Mouse (Mus musculus) embryonic facial prominence, embryonic 11.5 days (tissue): ENCODE results near the gene Crtc1. TPM values are rescaled to one million over a fixed set of nuclear protein-coding genes. Genes with fewer than 3 reads are reported as not detected.

Source experiments
- ATAC-seq: fragments of 200-750 bp; cut with Nextera tagmentation; replicated peaks from 2 replicates; pipeline ENCODE4 v1.8.0; 2017; ENCODE audit warnings: low read depth; ENCODE audit not compliant: insufficient number of reproducible peaks, low FRiP score, low TSS enrichment
- DNase-seq: peaks from one replicate; pipeline ENCODE4 v3.0.0-alpha.2; 2015; ENCODE audit warnings: low spot score
- H3K27ac ChIP-seq: fragments of 300-500 bp; sonication (generic); replicated peaks from 2 replicates; pipeline ENCODE4 v1.5.1; 2014; ENCODE audit warnings: mild to moderate bottlenecking, low read depth, low read length, control low read depth
- H3K27me3 ChIP-seq: fragments of 300-500 bp; sonication (generic); 2 replicates; pipeline ENCODE4 v1.6.1; 2014; ENCODE audit warnings: mild to moderate bottlenecking, low read length, moderate library complexity, mixed read lengths; ENCODE audit not compliant: control insufficient read depth, insufficient read depth
- H3K36me3 ChIP-seq: fragments of 300-500 bp; sonication (generic); replicated peaks from 2 replicates; pipeline ENCODE4 v1.6.1; 2014; ENCODE audit warnings: low read depth, mild to moderate bottlenecking, low read length, moderate library complexity, mixed read lengths; ENCODE audit not compliant: control insufficient read depth, insufficient read depth
- H3K4me1 ChIP-seq: fragments of 300-500 bp; sonication (generic); 2 replicates; pipeline ENCODE4 v1.6.1; 2014; ENCODE audit warnings: low read length, mixed read lengths; ENCODE audit not compliant: control insufficient read depth, insufficient read depth
- H3K4me2 ChIP-seq: fragments of 300-500 bp; sonication (generic); 2 replicates; pipeline ENCODE4 v1.6.1; 2014; ENCODE audit warnings: low read depth, mild to moderate bottlenecking, control low read depth, low read length, moderate library complexity
- H3K4me3 ChIP-seq: fragments of 300-500 bp; sonication (generic); 2 replicates; pipeline ENCODE4 v1.5.1; 2014; ENCODE audit warnings: low read depth, low read length, control low read depth
- H3K9ac ChIP-seq: fragments of 300-500 bp; sonication (generic); replicated peaks from 2 replicates; pipeline ENCODE4 v1.6.1; 2014; ENCODE audit warnings: mild to moderate bottlenecking, control low read depth, low read length
- H3K9me3 ChIP-seq: fragments of 300-500 bp; sonication (generic); replicated peaks from 2 replicates; pipeline ENCODE4 v1.6.1; 2016; ENCODE audit warnings: mild to moderate bottlenecking, low read length, inconsistent platforms, mixed read lengths; ENCODE audit not compliant: control insufficient read depth
- WGBS: fragments of 180-500 bp; shearing (Covaris S2); extraction: QIAGEN DNeasy Blood & Tissue Kit; methylation state at CpG from one replicate; pipeline ENCODE4 v1.1.7; 2014; 5-methylcytosine and 5-hydroxymethylcytosine counted together
- polyA plus RNA-seq: library from polyadenylated mRNA; unstranded; fragments of >200 nt; fragmentation: Nextera tagmentation; extraction: Ambion mirVana; gene quantifications from 2 replicates; pipeline ENCODE4 v1.2.1, GENCODE M21; 2014

The Crtc1 gene
- polyA plus RNA-seq, 1 experiment from 2014 or later: 10.2 TPM

DNA sequence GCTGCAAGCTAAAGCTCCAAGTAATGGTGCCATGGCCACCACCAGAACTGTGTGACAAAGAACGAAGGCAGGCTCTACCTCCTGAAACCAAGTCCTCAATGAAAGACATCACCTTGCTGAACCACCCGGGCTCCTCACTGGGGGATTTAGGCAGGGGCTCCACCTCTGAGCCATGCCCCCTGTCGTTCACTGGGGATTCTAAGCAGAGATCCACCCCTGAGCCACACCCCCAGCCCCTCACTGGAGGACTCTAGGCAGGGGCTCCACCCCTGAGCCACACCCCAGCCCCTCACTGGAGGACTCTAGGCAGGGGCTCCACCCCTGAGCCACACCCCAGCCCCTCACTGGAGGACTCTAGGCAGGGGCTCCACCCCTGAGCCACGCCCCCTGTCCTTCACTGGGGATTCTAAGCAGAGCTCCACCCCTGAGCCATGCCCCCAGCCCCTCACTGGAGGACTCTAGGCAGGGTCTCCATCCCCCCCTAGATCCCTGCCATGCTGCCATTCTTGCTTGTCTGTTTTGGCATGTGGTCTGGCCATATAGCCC lies 6.3 kb downstream of the Crtc1 start:
- H3K4me1 ChIP-seq: no peaks in the 10 kb centered on the region; the same call in 1 of the 2 replicates
- H3K9me3 ChIP-seq: no peaks in the 10 kb centered on the region
- no peaks in the 10 kb centered on the region for H3K36me3 ChIP-seq
- 42% methylated on average over 4 of the region's 4 CpGs for WGBS
- ATAC-seq: no peak
- no peaks in the 10 kb centered on the region for H3K27me3 ChIP-seq
- H3K27ac ChIP-seq: no peak overlapping the region
- DNase-seq: no peak
- H3K4me3 ChIP-seq: no peak overlapping the region
- H3K4me2 ChIP-seq: no peak overlapping the region
- H3K9ac ChIP-seq: no peak overlapping the region

GRCm38 (mm10) chr8:70431213-70431612 lies 8.2 kb downstream of the Crtc1 start:
- no peaks in the 10 kb centered on the region for H3K27me3 ChIP-seq
- ATAC-seq: no peak
- no peaks in the 10 kb centered on the region for H3K36me3 ChIP-seq
- no peaks in the 10 kb centered on the region; the same call in 1 of the 2 replicates for H3K4me1 ChIP-seq
- no peak overlapping the region for H3K27ac ChIP-seq
- H3K9ac ChIP-seq: no peak overlapping the region
- WGBS: 97% methylated on average over 4 of the region's 4 CpGs
- no peak overlapping the region for H3K4me2 ChIP-seq
- H3K9me3 ChIP-seq: no peaks in the 10 kb centered on the region
- no peak overlapping the region for H3K4me3 ChIP-seq
- no peak for DNase-seq

GRCm38 (mm10) chr8:70426300-70426907 lies 13.0 kb downstream of the Crtc1 start:
- DNase-seq: no peak
- no peak overlapping the region for H3K4me2 ChIP-seq
- H3K9ac ChIP-seq: no peak overlapping the region
- WGBS: 87% methylated on average over 2 of the region's 2 CpGs
- H3K9me3 ChIP-seq: no peaks in the 10 kb centered on the region
- H3K27ac ChIP-seq: no peak overlapping the region
- ATAC-seq: no peak
- no peaks in the 10 kb centered on the region; the same call in 1 of the 2 replicates for H3K4me1 ChIP-seq
- H3K36me3 ChIP-seq: no peaks in the 10 kb centered on the region
- no peak overlapping the region for H3K4me3 ChIP-seq
- H3K27me3 ChIP-seq: no peaks in the 10 kb centered on the region

GRCm38 (mm10) chr8:70422722-70423121 lies 16.7 kb downstream of the Crtc1 start:
- Histone ChIP-seq H3K27ac (no peak overlapping the region), H3K9ac (no peak overlapping the region; the same call in 1 of the 2 replicates), H3K4me2 (no peak overlapping the region), H3K36me3 (no peaks in the 10 kb centered on the region), H3K4me3 (no peak overlapping the region), H3K9me3 (no peaks in the 10 kb centered on the region), H3K4me1 (no peaks in the 10 kb centered on the region), H3K27me3 (no peaks in the 10 kb centered on the region)
- 82% methylated on average over 2 of the region's 2 CpGs for WGBS
- no peak for DNase-seq
- no peak for ATAC-seq

DNA sequence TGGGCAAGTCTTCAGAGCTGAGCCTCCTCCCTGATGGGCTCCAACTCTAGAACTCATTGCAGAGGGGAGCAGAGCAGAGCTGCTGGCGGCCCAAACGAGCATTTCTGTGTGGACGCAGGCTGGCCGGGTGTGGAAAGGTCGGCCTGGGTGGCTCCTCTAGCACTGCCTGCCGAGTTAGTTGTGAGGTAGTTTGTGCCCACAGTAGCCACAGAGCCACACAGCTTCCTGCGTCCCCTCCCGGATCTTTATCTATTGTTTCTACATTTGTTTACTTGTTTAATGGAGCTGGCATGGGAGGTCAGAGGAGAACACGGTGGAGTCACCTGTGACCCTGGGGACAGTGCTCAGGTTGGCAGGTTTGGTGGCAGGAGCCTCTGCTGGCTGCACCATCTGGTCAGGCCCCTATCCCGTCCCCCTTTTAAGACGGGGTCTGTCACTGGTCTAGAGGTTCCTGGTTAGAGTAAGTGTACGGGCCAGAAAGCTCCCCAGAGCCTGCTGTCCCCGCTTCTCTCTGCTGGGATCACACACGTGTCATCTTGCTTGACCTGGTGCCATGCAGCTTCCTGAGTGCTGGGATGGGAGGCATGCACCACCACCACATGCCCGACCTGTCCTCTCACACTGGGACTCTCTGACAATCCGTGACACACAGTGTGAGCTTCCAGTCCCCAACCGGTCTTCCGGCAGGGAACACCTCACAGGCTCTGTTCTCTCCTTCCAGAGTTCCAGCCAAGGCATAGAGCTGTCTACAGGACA lies 17.9 kb downstream of the Crtc1 start:
- Histone ChIP-seq H3K4me3 (no peak overlapping the region), H3K4me2 (no peak overlapping the region), H3K27me3 (no peaks in the 10 kb centered on the region), H3K36me3 (no peaks in the 10 kb centered on the region), H3K27ac (no peak overlapping the region), H3K9ac (no peak overlapping the region), H3K4me1 (no peaks in the 10 kb centered on the region; the same call in 1 of the 2 replicates), H3K9me3 (no peaks in the 10 kb centered on the region)
- 79% methylated on average over 18 of the region's 18 CpGs for WGBS
- ATAC-seq (no peak), DNase-seq (no peak)

GRCm38 (mm10) chr8:70419879-70420643 lies 19.3 kb downstream of the Crtc1 start:
- no peak for DNase-seq
- ATAC-seq: no peak
- no peaks in the 10 kb centered on the region; the same call in 1 of the 2 replicates for H3K4me1 ChIP-seq
- no peaks in the 10 kb centered on the region for H3K9me3 ChIP-seq
- no peak overlapping the region for H3K4me3 ChIP-seq
- H3K27ac ChIP-seq: no peak overlapping the region
- H3K9ac ChIP-seq: no peak overlapping the region
- 78% methylated on average over 11 of the region's 11 CpGs for WGBS
- no peak overlapping the region for H3K4me2 ChIP-seq
- H3K36me3 ChIP-seq: no peaks in the 10 kb centered on the region
- no peaks in the 10 kb centered on the region for H3K27me3 ChIP-seq

GRCm38 (mm10) chr8:70418954-70419353 lies 20.4 kb downstream of the Crtc1 start:
- ATAC-seq: no peak
- Histone ChIP-seq H3K27me3 (no peaks in the 10 kb centered on the region), H3K36me3 (no peaks in the 10 kb centered on the region), H3K4me1 (no peaks in the 10 kb centered on the region; the same call in 1 of the 2 replicates), H3K9me3 (no peaks in the 10 kb centered on the region), H3K27ac (no peak overlapping the region), H3K4me2 (no peak overlapping the region), H3K4me3 (no peak overlapping the region), H3K9ac (no peak overlapping the region)
- DNase-seq: peak; percentile 33
- 64% methylated on average over 14 of the region's 14 CpGs for WGBS
